Mouse (Mus musculus) heart, adult 2 months (tissue): ENCODE measurements around the gene Gm10770.
"Not testable (repeated sequence)": the region's sequence is repeated elsewhere in the genome, so short reads cannot be mapped to it uniquely, and the experiment has no call there.

Experiments used
- CTCF ChIP-seq: fragments of 200-600 bp; IDR thresholded peaks from 2 replicates; pipeline ENCODE4 v1.8.1; 2022; ENCODE audit warnings: antibody characterized with exemption, mild to moderate bottlenecking, moderate library complexity
- EP300 ChIP-seq: fragments of 200-500 bp; IDR thresholded peaks from 2 replicates; pipeline ENCODE4 v1.6.1; 2011; ENCODE audit warnings: low read depth, low read length, control low read depth; ENCODE audit not compliant: insufficient read depth
- POLR2A ChIP-seq: fragments of 200-500 bp; IDR thresholded peaks from 2 replicates; pipeline ENCODE4 v1.6.1; 2011; ENCODE audit warnings: mild to moderate bottlenecking, low read depth, low read length, control low read depth; ENCODE audit not compliant: insufficient read depth

- not testable (repeated sequence) for TF ChIP-seq POLR2A, CTCF, EP300
Observed at GRCm38 (mm10) chr2:150181570-150181999, 2.1 kb upstream of the Gm10770 start, which contains the start of gene Gm14139.
